In genomic region chr13:114061234-114061633, GRCm38 (mm10) we compare ENCODE assay signal across 24 mouse cellular contexts.
A peak's percentile ranks its signal among the peaks of the same experiment; 100 is the strongest.
DNase-seq lines count a peak whose midpoint lies in the region; ATAC-seq and TF ChIP-seq lines count a peak whose summit lies in the region.
"Had no signal": no experiment of that assay in that cellular context is flagged by ENCODE, and none has a peak within 500 bp of the region (broad histone marks: within the 10 kb centered on the region; RNA-seq: fewer than 3 reads in every experiment).

No protein-coding gene starts in this region.

- no peak overlapping the region for H3K4me3 ChIP-seq in embryonic fibroblast, embryonic 13.5 days (ENCODE audit: insufficient read depth, low read length)
- H3K4me3 ChIP-seq: embryonic facial prominence, embryonic 13.5 days; embryonic facial prominence, embryonic 15.5 days; erythroblast, embryonic 14.5 days; forebrain, embryonic 13.5 days; forebrain, embryonic 15.5 days had no signal

- TF ChIP-seq CTCF in embryonic fibroblast, embryonic 13.5 days (IDR thresholded peaks at IDR 0.05; ENCODE audit: borderline replicate concordance, insufficient read depth, low read length), result no peak

- H3K27ac ChIP-seq in embryonic fibroblast, embryonic 13.5 days (ENCODE audit: insufficient read depth, low read length), result peak overlapping the region; percentile 88
- H3K27ac ChIP-seq: embryonic facial prominence, embryonic 13.5 days; embryonic facial prominence, embryonic 15.5 days; forebrain, embryonic 13.5 days; forebrain, embryonic 15.5 days had no signal

- ATAC-seq in frontal cortex, adult (ENCODE audit: low TSS enrichment), result peak; percentile 74
- ATAC-seq: activated CD4-positive, CD25-positive, alpha-beta regulatory T cell, adult 4 months; forebrain, embryonic 13.5 days; forebrain, embryonic 15.5 days; forebrain, postnatal 0 days; Patski had no signal

- peaks cover 7% of the 10 kb centered on the region for H3K4me1 ChIP-seq in embryonic fibroblast, embryonic 13.5 days (ENCODE audit: control insufficient read depth, insufficient read depth, low read length)
- H3K4me1 ChIP-seq: embryonic facial prominence, embryonic 13.5 days; embryonic facial prominence, embryonic 15.5 days; forebrain, embryonic 13.5 days; forebrain, embryonic 15.5 days had no signal

- DNase-seq in frontal cortex, postnatal 14 days (ENCODE audit: low spot score in 2 of 2), result no peak
- peak; percentile 54 for DNase-seq in 3T3-L1 (ENCODE audit: low read depth, low spot score)
- no peak for DNase-seq in MN1 (ENCODE audit: low spot score)
- no peak for DNase-seq in lung, postnatal 4 days
- DNase-seq: adrenal gland, adult 8-10 months; adrenal gland, postnatal 14 days; adrenal gland, postnatal 36 days; cerebellum, adult 11 months; cerebellum, adult 18-20 months; cerebellum, adult 8-10 months; cerebellum, adult 9-11 months; cerebellum, postnatal 14 days; cerebellum, postnatal 36 days; embryo, embryonic 11 days; forebrain, postnatal 0 days had no signal

- no peak for TF ChIP-seq POLR2A in embryonic fibroblast, embryonic 13.5 days (IDR thresholded peaks at IDR 0.05; ENCODE audit: low read depth, low read length)
